ENCODE assay signal across 7 mouse cellular contexts in genomic region chr5:3657085-3657484, GRCm38 (mm10). TPM values are rescaled to one million over a fixed set of nuclear protein-coding genes. Genes with fewer than 3 reads are reported as not detected.
DNase-seq lines count a peak whose midpoint lies in the region; ATAC-seq and TF ChIP-seq lines count a peak whose summit lies in the region.

TSS of gene Gatad1 (minus strand) at chr5:3657185.

- TF ChIP-seq EP300 in ES-Bruce4 (IDR thresholded peaks at IDR 0.05; ENCODE audit: insufficient read depth, low read depth, low read length), result no peak
- no peak for TF ChIP-seq EP300 in liver, postnatal 0 days (IDR thresholded peaks at IDR 0.05; ENCODE audit: low read depth)

- H3K4me2 ChIP-seq in forebrain, postnatal 0 days (ENCODE audit: low read depth), result no peak within 1 kb of the TSS
- no peak within 1 kb of the TSS for H3K4me2 ChIP-seq in hindbrain, embryonic 15.5 days
- no peak within 1 kb of the TSS for H3K4me2 ChIP-seq in liver, postnatal 0 days (ENCODE audit: low read depth, low read length)

- no peak for TF ChIP-seq CTCF in ES-Bruce4 (IDR thresholded peaks at IDR 0.05; ENCODE audit: low read depth, low read length)
- no peak for TF ChIP-seq CTCF in Patski (IDR thresholded peaks at IDR 0.05)
- no peak for TF ChIP-seq CTCF in forebrain, postnatal 0 days (IDR thresholded peaks at IDR 0.05; ENCODE audit: low read depth)
- no peak for TF ChIP-seq CTCF in liver, postnatal 0 days (IDR thresholded peaks at IDR 0.05; ENCODE audit: low read depth)

- H3K4me1 ChIP-seq in ES-Bruce4 (ENCODE audit: control insufficient read depth, insufficient read depth, low read length), result no peaks in the 10 kb centered on the region
- no peaks in the 10 kb centered on the region for H3K4me1 ChIP-seq in forebrain, postnatal 0 days (ENCODE audit: insufficient read depth)
- H3K4me1 ChIP-seq in hindbrain, embryonic 15.5 days (replicated peaks), result no peaks in the 10 kb centered on the region
- no peaks in the 10 kb centered on the region for H3K4me1 ChIP-seq in liver, postnatal 0 days (ENCODE audit: insufficient read depth)

- in situ Hi-C loops in Patski (cut with MboI; ENCODE audit: low pct_unique_long_range_greater_than_20kb), result no loop called here

- POLR2A ChIA-PET in Patski (lab: Charles Lee), result no interaction called here

- H3K36me3 ChIP-seq in ES-Bruce4 (ENCODE audit: control insufficient read depth, insufficient read depth, low read length, poor library complexity, severe bottlenecking), result no peaks in the 10 kb centered on the region
- no peaks in the 10 kb centered on the region for H3K36me3 ChIP-seq in forebrain, postnatal 0 days (ENCODE audit: insufficient read depth)
- no peaks in the 10 kb centered on the region for H3K36me3 ChIP-seq in hindbrain, embryonic 15.5 days
- no peaks in the 10 kb centered on the region for H3K36me3 ChIP-seq in liver, postnatal 0 days (replicated peaks; ENCODE audit: insufficient read depth, low read length)

- no peak within 1 kb of the TSS for H3K9ac ChIP-seq in ES-Bruce4 (ENCODE audit: low read depth, poor library complexity, severe bottlenecking)
- H3K9ac ChIP-seq in forebrain, postnatal 0 days, result no peak within 1 kb of the TSS
- no peak within 1 kb of the TSS for H3K9ac ChIP-seq in hindbrain, embryonic 15.5 days
- no peak within 1 kb of the TSS for H3K9ac ChIP-seq in liver, postnatal 0 days (replicated peaks)

- H3K27ac ChIP-seq in ES-Bruce4 (ENCODE audit: insufficient read depth, low read length), result no peak within 1 kb of the TSS
- no peak within 1 kb of the TSS for H3K27ac ChIP-seq in forebrain, postnatal 0 days (ENCODE audit: low read depth, low read length)
- no peak within 1 kb of the TSS for H3K27ac ChIP-seq in hindbrain, embryonic 15.5 days (replicated peaks)
- no peak within 1 kb of the TSS for H3K27ac ChIP-seq in liver, postnatal 0 days (ENCODE audit: low read depth)

- H3K27me3 ChIP-seq in ES-Bruce4 (ENCODE audit: control insufficient read depth, insufficient read depth, low read length, poor library complexity, severe bottlenecking), result no peaks in the 10 kb centered on the region
- H3K27me3 ChIP-seq in Patski, result peaks cover 23% of the 10 kb centered on the region
- no peaks in the 10 kb centered on the region for H3K27me3 ChIP-seq in forebrain, postnatal 0 days (ENCODE audit: insufficient read depth, low read length)
- no peaks in the 10 kb centered on the region for H3K27me3 ChIP-seq in hindbrain, embryonic 15.5 days
- no peaks in the 10 kb centered on the region for H3K27me3 ChIP-seq in liver, postnatal 0 days (ENCODE audit: insufficient read depth, low read length)

- DNase-seq in Patski (ENCODE audit: low read depth, low spot score), result no peak
- DNase-seq in forebrain, postnatal 0 days, result no peak
- DNase-seq in liver, postnatal 0 days, result no peak
- no peak for DNase-seq in ovary, postnatal 10 days (ENCODE audit: low spot score)
- DNase-seq in thymus, postnatal 4 days, result no peak

- H3K4me3 ChIP-seq in ES-Bruce4 (ENCODE audit: low read depth, low read length), result no peak within 1 kb of the TSS
- H3K4me3 ChIP-seq in forebrain, postnatal 0 days (ENCODE audit: low read depth, low read length), result no peak within 1 kb of the TSS
- no peak within 1 kb of the TSS for H3K4me3 ChIP-seq in hindbrain, embryonic 15.5 days
- H3K4me3 ChIP-seq in liver, postnatal 0 days (ENCODE audit: low read depth, low read length), result no peak within 1 kb of the TSS

- peaks cover 8% of the 10 kb centered on the region; the same call in 1 of the 2 replicates for H3K9me3 ChIP-seq in ES-Bruce4 (replicated peaks; ENCODE audit: control insufficient read depth, insufficient read depth, low read length, poor library complexity, severe bottlenecking)
- H3K9me3 ChIP-seq in forebrain, postnatal 0 days (ENCODE audit: low read length), result no peaks in the 10 kb centered on the region
- no peaks in the 10 kb centered on the region for H3K9me3 ChIP-seq in hindbrain, embryonic 15.5 days
- H3K9me3 ChIP-seq in liver, postnatal 0 days (ENCODE audit: low read length), result no peaks in the 10 kb centered on the region

- no peak for TF ChIP-seq POLR2A in ES-Bruce4 (IDR thresholded peaks at IDR 0.05; ENCODE audit: insufficient read depth, low read length)

- no peak for ATAC-seq in Patski
- no peak for ATAC-seq in forebrain, postnatal 0 days
- ATAC-seq in hindbrain, embryonic 15.5 days (ENCODE audit: low FRiP score, low read depth), result no peak
- ATAC-seq in liver, postnatal 0 days, result no peak

- 77% methylated on average over 5 of the region's 5 CpGs for WGBS in forebrain, postnatal 0 days
- WGBS in hindbrain, embryonic 15.5 days, result 81% methylated on average over 5 of the region's 5 CpGs
- 67% methylated on average over 5 of the region's 5 CpGs for WGBS in liver, postnatal 0 days (ENCODE audit: insufficient replicate concordance)

- CTCF ChIA-PET in Patski (lab: Charles Lee), result interaction anchor here (1.3 kb wide), 1 partner anchor 9 kb away, joined by 3 read pairs; no protein-coding TSS in a partner anchor

RNA-seq across cellular contexts. Expression of gene Gatad1, which starts in this region (rescaled TPM):
- polyA plus RNA-seq in ES-Bruce4 (2011; ENCODE audit: insufficient read depth, insufficient read length, low read depth, missing spikeins) (146 and 151 TPM in 2 replicates), Patski (2021) (146 TPM)
- total RNA-seq in forebrain, postnatal 0 days (2014; rRNA removed), result 109 and 120 TPM in 2 replicates
- polyA plus RNA-seq in forebrain, postnatal 0 days (2015; fragmentation: Nextera tagmentation; extraction: Ambion mirVana), result 77.6 and 79.0 TPM in 2 replicates
- polyA plus RNA-seq in hindbrain, embryonic 15.5 days (2015; fragmentation: Nextera tagmentation; extraction: Ambion mirVana), result 60.6 and 62.3 TPM in 2 replicates
- 25.7 and 26.9 TPM in 2 replicates for polyA plus RNA-seq in liver, postnatal 0 days (2015; fragmentation: Nextera tagmentation; extraction: Ambion mirVana)
